Mouse (Mus musculus) right cerebral cortex, adult 18-20 months (tissue): ENCODE data around the gene Zim1.

Source experiments
- DNase-seq: peaks from one replicate; pipeline ENCODE4 v3.0.0; 2022; ENCODE audit warnings: mixed read lengths

Zim1 gene

DNA sequence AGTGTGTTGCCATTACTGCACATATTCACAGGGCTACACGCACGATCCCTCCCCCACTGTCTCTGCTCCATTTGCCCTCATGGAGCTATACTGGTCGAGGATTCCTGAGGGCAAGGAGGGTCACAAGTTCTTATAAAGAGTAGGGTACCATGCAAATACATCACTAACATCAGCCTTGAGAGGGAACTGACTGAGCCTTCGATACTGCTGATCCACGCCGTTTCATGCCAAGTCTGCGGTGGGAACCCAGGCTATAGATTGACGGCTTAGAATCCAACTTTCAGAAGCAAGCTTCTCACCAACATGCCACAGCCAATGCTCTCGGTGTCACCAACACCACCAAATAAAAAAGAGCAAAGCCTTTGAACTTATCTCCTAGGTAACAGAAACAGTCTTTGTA, 45.7 kb downstream of the Zim1 start:
- DNase-seq, result no peak

DNA sequence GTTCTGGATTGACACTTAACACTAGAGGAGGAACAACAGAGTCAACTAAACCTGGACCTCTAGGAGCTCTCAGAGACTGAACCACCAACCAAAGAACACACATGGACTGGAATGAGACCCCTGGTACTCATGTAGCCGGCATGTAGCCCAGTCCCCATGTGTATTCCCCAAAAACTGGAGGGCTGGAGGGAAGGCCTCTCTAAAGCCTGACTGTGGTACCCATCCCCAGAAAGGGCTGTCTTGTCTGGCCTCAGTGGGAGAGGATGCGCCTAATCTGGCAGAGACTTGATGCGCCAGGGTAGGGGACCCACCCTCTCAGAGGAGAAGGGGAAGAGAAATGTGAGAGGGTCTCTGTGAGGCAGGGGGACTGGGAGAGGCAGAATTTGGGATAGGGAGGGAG, 50.4 kb downstream of the Zim1 start:
- DNase-seq, result no peak

DNA sequence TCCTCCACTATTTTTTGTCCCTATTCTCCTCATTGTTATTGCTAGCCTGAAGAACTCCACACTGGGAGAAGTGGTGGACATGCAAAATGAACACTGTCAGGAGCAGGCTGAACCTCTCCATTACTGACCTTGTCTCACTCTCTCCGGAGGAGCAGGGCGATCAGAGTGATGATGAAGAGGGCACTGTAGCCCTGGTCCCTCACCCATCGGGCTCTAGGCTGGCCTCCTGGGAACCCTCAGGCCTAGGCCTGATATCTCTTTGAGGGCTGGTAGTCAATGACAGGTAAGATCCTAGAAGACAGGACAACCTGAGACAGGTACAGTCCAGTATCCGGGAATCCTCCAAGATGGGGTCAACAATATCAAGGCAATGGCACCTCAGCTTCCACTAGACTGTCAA, 58.2 kb downstream of the Zim1 start:
- no peak for DNase-seq

DNA sequence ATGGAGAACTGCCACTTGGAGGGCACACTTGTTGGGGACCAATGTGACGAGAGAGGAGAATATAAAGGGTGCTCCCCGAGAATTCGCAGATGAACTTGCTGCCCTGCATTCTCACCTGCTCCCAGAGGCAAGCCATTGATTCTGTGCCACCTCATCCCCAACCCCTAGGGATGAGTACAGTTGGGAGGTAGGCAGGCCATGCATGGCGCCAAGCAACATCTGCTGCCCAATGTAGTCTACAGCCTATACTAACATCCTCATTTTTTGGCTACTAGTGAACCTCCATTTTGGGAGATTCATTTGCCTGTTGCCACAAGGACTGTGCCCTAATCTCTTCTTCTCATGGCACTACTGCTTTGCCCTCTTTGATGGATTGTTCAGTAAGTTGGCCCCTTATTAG, 59.5 kb downstream of the Zim1 start:
- DNase-seq, result no peak

DNA sequence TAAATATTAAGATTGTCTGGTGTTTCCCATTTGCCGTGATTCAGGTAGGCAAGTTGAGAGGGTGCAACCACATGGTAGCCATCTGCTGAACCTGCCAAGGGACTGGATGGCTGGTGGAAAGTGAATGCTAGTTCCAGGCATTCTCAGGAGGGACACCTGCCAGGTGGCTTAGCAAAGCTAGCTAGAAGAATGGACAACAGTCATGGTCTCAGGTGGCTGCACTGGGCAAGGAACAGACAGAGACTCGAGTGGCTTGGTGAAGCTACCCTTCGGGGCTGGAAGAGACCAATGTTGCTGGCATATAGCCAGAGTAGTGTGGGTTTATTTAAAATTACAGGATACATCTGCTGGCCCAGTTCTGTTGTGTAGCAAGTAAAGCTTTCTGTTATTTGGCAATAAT, 60.4 kb downstream of the Zim1 start:
- no peak for DNase-seq
